Mouse (Mus musculus): ENCODE results near the gene Abtb2.

Abtb2 gene

GRCm38 (mm10) chr2:103656028-103656427 lies 89.9 kb downstream of the Abtb2 start:
- in situ Hi-C loops (cut with MboI; ENCODE audit: low sequenced_read_pairs): no loop called here

- in situ Hi-C loops (cut with MboI; ENCODE audit: low sequenced_read_pairs): no loop called here
These were observed 93.1 kb downstream of the Abtb2 start for GRCm38 (mm10) chr2:103659167-103659566.

GRCm38 (mm10) chr2:103659648-103660556 lies 93.8 kb downstream of the Abtb2 start:
- in situ Hi-C loops (cut with MboI; ENCODE audit: low sequenced_read_pairs): no loop called here

- in situ Hi-C loops (cut with MboI; ENCODE audit: low sequenced_read_pairs): no loop called here
These were observed 95.6 kb downstream of the Abtb2 start for GRCm38 (mm10) chr2:103661696-103662095.

- in situ Hi-C loops (cut with MboI; ENCODE audit: low sequenced_read_pairs): no loop called here
These were observed 96.0 kb downstream of the Abtb2 start for GRCm38 (mm10) chr2:103662121-103662520.

GRCm38 (mm10) chr2:103664341-103664740 lies 98.2 kb downstream of the Abtb2 start:
- in situ Hi-C loops (cut with MboI; ENCODE audit: low sequenced_read_pairs): no loop called here

GRCm38 (mm10) chr2:103667962-103668815 lies 102.1 kb downstream of the Abtb2 start:
- in situ Hi-C loops (cut with MboI; ENCODE audit: low sequenced_read_pairs): no loop called here

- in situ Hi-C loops (cut with MboI; ENCODE audit: low sequenced_read_pairs): no loop called here
These were observed 102.8 kb downstream of the Abtb2 start for GRCm38 (mm10) chr2:103668939-103669338.

GRCm38 (mm10) chr2:103669561-103669960 lies 103.5 kb downstream of the Abtb2 start:
- in situ Hi-C loops (cut with MboI; ENCODE audit: low sequenced_read_pairs): no loop called here

GRCm38 (mm10) chr2:103670276-103670680 lies 104.2 kb downstream of the Abtb2 start:
- in situ Hi-C loops (cut with MboI; ENCODE audit: low sequenced_read_pairs): no loop called here

GRCm38 (mm10) chr2:103672573-103673119 lies 106.5 kb downstream of the Abtb2 start:
- in situ Hi-C loops (cut with MboI; ENCODE audit: low sequenced_read_pairs): no loop called here

GRCm38 (mm10) chr2:103673609-103674008 lies 107.5 kb downstream of the Abtb2 start:
- in situ Hi-C loops (cut with MboI; ENCODE audit: low sequenced_read_pairs): no loop called here

- in situ Hi-C loops (cut with MboI; ENCODE audit: low sequenced_read_pairs): no loop called here
These were observed 109.3 kb downstream of the Abtb2 start for GRCm38 (mm10) chr2:103675391-103675790.

- in situ Hi-C loops (cut with MboI; ENCODE audit: low sequenced_read_pairs): no loop called here
These were observed 110.7 kb downstream of the Abtb2 start for GRCm38 (mm10) chr2:103676808-103677207.

GRCm38 (mm10) chr2:103677614-103678369 lies 111.7 kb downstream of the Abtb2 start:
- in situ Hi-C loops (cut with MboI; ENCODE audit: low sequenced_read_pairs): no loop called here

GRCm38 (mm10) chr2:103678433-103678832 lies 112.3 kb downstream of the Abtb2 start:
- in situ Hi-C loops (cut with MboI; ENCODE audit: low sequenced_read_pairs): no loop called here

- in situ Hi-C loops (cut with MboI; ENCODE audit: low sequenced_read_pairs): no loop called here
These were observed 114.4 kb downstream of the Abtb2 start for GRCm38 (mm10) chr2:103680364-103681110.

GRCm38 (mm10) chr2:103681149-103681548 lies 115.0 kb downstream of the Abtb2 start:
- in situ Hi-C loops (cut with MboI; ENCODE audit: low sequenced_read_pairs): no loop called here

- in situ Hi-C loops (cut with MboI; ENCODE audit: low sequenced_read_pairs): no loop called here
These were observed 116.2 kb downstream of the Abtb2 start for GRCm38 (mm10) chr2:103682261-103682722.

- in situ Hi-C loops (cut with MboI; ENCODE audit: low sequenced_read_pairs): no loop called here
These were observed 116.9 kb downstream of the Abtb2 start for GRCm38 (mm10) chr2:103682927-103683442.

All from CH12F3 (cell line).